Mouse (Mus musculus) adrenal gland, adult (tissue): Measurements from ENCODE around the gene Bola2.
"Not testable (repeated sequence)": the region's sequence is repeated elsewhere in the genome, so short reads cannot be mapped to it uniquely, and the experiment has no call there.

Source experiments
- DNase-seq, 2 experiments: peaks; one replicate each; pipeline ENCODE4 v3.0.0; 2022 to 2023; ENCODE audit warnings: low spot score in 1 of 2; ENCODE audit not compliant: inconsistent age in 2 of 2

Bola2 gene

DNA sequence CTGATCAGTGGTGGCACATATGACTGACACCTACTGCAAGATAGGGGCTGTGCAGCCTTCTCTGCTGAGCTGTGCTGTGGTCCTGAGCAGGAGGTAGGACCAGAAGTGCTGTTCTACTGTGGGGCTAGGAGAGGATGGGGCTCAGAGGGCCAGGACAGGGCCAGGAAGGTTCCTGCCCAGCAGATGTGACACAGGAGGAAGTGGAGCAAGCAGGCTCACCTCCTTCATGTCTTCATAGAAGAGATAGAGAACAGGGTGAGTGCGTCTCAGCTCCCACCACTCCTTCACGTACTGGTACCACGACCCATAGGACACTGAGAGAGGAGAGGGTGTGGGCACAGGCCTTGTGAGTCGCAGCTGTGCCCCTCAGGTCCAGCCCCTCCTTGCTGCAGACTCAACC lies 7.0 kb upstream of the Bola2 start:
- DNase-seq = not testable (repeated sequence)

DNA sequence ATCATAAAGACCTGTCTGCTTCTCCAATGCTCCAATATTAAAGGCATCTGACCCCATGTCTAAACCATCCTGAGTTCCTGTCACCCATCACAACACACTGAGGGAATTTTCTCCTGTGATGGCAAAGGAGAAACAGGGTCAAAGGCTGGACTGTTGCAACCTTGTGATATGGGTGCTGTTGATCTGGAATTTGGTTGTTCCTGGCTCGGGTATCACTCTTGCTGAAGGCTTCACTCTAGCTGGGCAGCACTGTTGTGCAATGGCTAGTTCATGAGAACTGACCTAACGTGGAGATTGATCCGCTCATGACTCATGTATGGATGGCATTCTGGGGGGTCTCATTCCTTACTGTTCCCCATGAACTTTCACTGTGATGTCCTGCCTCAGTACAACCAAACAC lies 6.2 kb upstream of the Bola2 start:
- DNase-seq = peak in 1 of 2 experiments; percentile 50

DNA sequence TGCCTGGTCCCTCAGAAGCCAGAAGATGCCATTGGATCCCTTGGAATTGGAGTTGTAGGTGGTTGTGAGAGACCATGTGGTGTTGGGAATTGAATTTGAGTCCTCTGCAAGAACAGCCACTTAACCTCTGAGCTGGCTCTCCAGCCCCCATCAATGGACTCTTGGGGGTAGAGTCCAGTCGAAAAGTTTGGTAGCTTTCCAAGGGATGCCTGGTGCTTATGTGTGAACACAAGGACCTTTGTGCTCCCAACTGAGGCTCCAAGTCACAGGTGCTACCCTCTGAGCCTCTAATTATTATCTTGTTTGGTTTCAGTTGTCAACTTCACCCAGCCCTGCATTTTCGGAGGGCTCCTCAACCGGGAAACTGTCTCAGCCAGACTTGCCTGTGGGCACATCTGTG lies 4.5 kb upstream of the Bola2 start:
- DNase-seq = no peak

DNA sequence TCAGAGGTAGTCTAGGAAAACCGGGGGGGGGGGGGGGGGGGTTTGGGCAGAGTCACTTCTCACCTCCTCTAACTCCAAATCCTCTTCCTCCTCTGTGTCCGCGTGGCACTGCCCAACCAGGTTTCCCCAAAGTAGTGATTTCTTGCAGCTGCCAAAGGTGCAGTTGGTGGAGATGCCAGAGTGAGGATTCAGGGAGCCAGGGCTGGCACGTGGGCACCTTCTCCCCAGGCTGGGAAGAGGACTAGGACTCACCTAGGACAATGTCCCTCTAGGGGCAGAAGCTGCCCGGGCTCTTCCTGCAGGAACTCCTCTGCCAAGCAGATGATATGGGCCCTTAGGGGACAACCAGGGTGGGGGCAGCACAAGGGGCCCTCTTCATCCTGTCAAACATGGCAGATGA lies 3.5 kb upstream of the Bola2 start:
- peak in 1 of 2 experiments; percentile 23 for DNase-seq

DNA sequence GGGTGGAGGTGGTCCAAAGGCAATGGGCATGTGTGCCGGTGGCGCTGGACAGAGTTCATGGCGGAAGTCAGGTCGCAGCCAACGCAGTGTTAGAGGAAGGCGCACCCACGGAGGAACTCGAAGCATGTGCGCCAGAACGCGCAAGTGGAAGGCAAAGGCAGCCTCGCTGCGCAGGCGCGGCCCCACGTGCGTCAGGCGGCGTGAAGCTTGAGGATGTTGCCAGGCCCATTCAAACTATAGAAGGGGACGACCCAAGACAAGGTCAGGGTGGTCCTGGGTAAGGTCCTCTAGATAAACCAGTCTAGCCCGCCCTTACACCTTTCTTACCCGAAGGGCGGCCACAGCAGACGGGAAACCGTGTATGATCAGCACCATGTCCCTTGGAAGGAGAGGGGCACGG lies 2.8 kb upstream of the Bola2 start:
- DNase-seq = peak in 1 of 2 experiments; percentile 46

DNA sequence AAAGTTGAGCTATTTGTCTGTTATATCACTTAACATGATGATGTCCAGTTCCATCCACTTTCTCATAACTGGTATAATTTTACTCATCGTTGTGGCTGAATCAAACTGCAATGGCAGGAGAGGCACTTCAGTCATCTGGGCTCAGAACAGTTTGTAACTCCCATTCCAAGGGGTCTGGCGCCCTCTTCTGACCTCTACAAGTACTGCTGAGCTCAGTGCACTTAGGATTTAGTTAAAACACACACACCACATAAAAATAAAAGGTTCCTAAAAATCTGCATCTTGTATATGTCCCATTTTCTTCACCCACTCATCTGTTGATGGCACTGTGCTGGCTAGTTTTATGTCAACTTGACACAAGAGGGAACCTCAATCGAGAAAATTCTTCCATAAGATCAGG lies 1.9 kb upstream of the Bola2 start:
- DNase-seq = peak; percentile 85 to 95

DNA sequence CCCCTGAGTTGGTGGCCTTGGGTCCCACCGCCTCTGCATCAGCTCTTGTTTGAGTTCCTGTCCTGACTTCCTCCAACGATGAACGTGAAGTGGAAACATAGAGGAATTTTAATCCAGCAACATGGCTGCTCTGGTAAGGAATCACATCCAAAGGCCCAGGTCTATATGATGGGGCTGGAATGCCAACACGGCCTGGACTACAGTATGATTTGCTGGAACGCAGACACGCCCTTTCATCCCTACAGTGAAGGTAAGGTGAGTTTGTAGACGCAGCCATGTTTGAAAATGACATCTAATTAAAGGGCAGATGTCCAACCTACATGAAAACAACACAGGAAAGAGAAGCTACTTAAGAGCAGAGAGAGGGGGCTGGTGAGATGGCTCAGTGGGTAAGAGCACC lies 1.4 kb upstream of the Bola2 start:
- DNase-seq = peak in 1 of 2 experiments; percentile 43

DNA sequence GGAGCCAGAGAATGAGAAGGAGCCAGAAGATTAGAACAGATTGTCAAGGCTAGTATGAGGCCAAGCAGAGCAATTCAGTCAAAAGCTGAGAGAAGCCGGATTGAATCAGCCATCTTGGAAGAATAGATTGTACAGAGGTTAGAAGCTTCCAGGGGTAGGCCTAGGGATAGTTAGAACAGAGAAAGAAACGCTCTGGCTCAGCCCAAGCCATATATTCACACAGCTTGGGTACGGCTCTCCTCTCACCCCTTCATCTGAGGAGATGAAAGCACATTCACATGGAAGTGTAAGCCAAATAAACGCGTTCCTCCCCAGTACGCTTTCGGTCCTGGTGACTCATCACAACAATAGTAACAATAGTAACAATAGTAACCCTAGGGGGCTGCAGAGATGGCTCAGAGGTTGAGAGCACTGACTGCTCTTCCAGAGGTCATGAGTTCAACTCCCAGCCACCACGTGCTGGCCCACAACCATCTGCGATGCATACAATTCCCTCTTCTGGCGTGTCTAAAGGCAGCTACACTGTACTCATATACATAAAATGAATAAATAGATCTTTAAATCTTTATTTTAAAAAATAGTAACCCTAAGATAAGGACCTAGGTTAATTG lies 655 bp upstream of the Bola2 start:
- peak in 1 of 2 experiments; percentile 60 for DNase-seq

DNA sequence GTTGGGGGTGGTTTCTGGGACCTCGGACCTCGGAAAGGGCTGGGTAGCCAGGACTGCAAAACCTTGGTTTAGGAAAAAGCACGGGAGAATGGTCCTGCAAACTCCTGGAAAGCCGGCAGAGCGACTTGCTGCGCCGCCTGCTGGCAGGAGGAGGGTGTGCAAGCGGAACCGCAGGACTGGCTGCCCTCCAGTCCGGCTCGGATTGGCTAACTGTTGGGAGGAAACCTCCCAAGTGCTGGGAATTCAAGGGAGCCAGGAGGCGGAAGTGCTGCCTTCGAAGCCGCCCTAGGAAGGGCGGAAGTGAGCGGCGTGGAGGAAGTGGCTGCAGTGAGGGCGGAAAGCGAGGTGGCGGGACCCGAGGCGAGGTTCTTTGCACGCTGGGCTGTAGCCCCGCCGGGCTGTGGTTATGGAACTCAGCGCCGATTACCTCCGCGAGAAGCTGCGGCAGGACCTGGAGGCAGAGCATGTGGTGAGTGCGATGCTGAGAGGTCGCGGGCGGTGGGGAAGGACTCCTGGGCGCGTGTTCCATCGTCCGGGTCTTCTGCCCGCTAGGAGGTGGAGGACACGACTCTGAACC lies 518 bp downstream of the Bola2 start, which contains the start of gene Slx1b:
TSS of gene Slx1b (minus strand) at position 154 of the 577 bp plus-strand sequence.
- peak; percentile 97 to 98 for DNase-seq

DNA sequence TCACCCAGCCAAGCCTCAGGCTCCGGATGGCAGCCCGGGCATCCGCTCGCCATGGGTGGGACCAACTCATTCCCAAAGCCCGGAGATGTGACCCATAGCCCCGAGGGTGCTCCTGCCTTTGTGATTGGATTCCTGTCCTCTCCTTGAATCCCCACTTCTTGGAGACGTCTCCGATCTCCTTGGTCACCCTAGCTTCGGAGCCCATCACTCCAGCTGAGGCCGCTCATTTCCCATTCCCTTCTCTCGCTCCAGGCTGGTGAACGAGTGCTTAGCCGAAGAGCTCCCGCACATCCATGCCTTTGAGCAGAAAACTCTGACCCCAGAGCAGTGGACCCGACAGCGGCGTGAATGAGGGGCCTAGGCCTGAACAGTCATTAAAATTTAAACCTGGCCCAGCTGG lies 1.1 kb downstream of the Bola2 start:
- DNase-seq = no peak

DNA sequence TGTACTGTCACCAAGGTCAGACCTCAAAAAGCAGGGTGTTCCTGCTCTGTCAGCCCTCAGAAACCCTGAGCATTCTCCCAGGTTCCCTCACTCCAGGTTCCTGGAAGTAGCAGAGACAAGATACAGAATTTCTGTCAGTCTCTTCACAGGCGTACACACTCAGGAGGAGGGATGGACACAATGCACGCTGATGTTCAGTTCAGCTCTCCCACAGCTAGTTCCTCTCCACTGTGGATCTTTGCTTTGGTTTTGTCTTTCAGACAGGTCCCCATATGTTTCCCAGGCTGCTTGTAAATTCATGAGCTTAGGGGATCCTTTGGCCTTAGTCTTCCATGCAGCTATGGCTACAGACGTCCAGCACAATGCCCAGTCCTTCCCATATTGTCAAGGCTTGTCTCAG lies 1.7 kb downstream of the Bola2 start:
- no peak for DNase-seq

DNA sequence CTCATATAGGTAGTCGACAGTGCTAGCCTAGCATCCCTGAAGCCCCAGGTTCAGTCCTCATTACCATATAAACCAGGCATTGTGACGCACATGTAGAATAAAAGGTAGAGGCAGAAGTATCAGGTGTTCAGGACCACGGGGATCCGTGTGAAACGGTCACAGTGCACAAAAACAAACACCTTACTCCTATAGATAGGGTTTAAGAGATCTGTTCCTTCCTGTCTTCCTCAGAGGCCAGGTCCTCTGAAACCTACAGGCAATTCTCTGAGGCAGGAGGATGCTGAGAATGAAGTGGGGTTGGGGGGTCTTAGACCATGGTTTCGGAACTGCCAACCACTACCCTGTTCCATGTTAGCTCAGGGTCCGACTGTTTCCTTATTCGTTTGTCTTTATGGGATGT lies 2.6 kb downstream of the Bola2 start:
- no peak for DNase-seq

DNA sequence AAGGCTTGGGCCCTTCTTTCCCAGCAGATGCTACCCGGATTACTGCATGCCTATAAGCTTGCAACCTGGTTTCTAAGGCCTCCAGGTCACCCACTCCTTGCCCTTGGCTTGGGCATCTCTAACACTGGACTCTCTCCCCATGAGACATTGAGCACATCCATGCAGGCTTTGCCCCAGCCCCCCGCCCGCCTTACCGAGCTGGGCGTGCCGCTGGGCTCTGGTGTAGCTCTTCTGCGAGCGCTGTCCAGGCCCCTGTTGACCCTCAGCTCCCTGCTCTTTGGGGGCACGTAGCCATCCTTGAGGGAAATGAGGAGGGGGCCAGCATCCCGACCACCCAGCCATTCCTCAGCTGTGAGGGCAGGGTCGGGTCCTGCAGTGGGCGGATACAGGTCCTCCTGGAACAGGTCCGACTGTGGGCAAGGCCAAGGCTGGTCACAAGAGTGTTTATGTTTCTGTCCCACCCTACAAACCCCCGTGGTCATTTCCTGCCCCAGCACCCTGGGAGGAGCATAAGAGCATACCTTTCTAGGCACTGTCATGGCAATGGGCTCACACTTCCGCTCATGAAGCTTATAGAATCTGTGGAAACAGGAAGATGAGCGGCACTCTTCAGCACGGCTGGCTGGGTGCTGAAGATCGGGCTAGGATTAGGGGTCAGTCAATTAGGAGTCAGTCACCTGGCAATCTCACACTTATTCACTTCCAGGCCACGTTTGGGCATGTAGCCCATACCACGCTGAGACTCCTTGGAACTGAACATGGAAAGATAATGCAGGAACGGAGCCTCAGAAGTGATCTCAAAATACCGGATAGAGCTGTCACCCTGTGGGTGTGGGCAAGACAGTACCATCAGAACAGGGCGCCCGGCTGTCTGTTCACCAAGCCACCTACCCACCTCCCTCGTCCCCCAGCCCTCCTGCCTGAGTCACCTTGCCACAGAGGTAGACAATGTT lies 5.1 kb downstream of the Bola2 start:
- peak in 1 of 2 experiments; percentile 34 for DNase-seq

DNA sequence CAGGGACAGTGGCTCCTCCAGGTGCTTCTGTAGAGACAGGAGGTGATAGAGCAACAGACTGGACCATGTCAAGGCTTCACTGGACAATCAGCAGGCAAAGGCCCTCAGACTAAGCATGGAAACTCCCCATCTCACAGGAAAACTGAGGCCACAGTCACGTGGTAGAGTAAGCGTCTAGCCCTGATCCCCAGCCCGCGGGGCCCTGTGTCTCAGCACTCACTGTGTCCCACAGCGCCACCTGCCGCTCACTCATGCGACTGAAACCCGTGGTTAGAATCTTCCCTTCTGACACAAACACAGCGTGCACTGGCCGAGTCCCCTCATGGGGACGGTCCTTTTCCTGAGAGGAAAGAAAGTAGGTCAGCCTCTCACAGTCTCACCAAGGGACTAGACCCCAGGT lies 5.9 kb downstream of the Bola2 start:
- peak; percentile 85 to 95 for DNase-seq

DNA sequence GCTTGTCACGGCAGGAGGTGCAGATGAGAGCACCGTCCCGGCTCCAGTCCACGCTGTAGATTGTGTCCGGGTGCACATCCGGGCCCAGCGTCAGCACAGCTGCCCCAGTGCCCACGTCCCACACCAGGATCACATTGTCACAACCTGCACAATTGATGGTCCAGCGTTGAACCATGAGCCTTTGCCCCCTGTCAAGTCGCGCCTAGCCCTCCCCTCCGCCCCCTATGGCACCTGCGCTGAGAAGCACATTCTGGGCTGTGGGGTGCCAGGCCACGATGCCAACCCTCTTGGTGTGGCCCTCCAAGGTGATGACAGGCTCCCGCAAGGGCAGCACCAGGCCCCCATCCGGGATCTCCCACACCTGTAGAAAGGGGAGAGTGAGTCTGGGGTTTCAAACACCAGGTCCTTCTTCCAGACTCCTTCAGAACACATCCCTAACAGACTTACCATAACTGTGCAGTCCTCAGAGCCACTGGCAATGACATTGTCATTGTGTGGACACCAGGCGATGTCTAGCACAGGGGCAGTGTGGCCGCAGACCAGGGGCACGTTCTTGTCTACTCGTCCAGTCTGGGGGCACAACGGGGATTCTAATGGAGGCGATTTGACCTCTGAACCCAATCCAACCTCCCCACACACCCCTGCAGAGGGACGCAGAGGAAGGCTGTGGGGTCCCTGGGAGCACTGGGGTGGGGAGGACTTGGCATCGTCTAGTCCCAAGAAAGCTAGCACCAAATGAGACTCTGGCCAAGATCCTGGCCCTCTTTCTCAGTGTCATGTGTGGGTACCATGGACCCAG lies 6.6 kb downstream of the Bola2 start:
- peak in 1 of 2 experiments; percentile 34 for DNase-seq

DNA sequence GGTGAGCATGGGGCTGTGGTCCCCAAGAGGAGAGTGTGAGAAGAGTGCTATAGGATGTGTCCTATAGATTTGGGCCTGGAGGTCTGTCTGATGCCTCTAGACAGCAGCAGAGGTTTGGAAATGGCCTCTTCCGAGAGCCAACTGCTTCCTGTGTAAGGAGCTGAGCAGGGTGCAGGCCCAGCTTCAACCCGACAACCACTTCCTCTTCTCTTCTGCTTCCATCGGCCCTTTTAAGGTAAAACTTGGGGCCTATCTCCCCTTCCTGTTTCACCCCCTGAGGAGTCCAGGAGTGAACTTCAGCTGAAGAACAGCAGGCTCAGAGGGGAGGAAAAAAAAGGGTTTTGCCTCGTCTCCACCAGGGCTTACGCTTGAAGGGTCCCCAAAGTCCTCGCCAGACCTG lies 7.2 kb downstream of the Bola2 start:
- DNase-seq = peak in 1 of 2 experiments; percentile 33

DNA sequence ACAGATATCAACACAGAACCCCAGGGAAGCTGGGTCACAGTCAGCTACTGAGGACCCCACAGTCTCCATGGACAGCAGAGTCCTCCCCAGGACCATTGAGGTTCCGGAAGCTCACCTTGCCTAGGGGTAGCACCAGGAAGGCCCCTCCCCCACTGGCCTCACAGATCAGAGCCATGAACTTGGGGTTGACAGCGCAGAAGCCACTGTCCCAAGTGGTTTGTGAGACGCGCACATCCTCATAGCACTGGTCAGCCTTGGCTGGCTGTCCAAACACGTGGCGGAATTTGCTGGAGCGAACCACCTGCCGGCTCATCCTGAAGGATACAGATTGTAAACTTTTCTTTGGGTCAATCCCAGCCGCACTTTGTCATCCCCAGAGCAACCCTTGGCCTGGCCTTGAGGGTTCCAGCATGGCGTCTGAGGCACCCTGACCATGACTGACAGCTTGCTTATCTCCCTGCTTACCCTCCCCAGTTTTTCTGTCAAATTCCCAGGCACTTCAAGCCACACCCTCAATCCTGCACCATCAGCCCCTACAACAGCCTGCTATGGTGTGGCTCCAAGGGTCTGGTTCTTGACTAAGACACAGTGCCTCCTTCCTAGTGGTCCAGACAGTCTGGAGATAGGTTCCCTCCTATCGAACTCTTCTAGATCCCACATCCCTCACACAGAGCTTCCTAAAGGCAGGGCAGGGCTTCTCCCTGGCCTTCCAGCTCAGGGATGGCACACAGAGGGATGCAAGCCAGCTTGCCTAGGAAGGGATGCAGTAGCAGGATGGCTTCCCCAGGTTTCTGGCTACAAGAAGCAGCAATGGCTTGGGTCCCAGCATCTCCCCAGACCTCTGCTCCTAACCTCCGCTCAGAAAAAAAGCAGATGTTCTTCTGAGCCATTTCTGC lies 7.9 kb downstream of the Bola2 start:
- DNase-seq = peak in 1 of 2 experiments; percentile 16

DNA sequence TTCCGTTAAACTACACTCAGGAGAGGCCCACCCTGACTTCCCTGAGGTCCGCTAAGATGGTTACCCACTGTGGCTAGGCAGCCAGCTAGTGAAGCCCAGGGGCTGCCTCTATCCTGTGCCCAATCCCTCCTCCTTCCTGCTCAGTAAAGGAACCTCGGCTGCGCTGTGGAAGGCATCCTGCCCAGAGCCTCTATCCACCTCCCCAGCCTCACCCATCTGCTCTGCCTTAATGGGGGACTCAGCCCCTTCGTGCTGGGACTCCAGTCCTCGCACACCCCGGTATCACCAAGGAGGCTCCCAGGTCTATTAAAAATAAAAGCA lies 8.5 kb downstream of the Bola2 start:
- DNase-seq = no peak

DNA sequence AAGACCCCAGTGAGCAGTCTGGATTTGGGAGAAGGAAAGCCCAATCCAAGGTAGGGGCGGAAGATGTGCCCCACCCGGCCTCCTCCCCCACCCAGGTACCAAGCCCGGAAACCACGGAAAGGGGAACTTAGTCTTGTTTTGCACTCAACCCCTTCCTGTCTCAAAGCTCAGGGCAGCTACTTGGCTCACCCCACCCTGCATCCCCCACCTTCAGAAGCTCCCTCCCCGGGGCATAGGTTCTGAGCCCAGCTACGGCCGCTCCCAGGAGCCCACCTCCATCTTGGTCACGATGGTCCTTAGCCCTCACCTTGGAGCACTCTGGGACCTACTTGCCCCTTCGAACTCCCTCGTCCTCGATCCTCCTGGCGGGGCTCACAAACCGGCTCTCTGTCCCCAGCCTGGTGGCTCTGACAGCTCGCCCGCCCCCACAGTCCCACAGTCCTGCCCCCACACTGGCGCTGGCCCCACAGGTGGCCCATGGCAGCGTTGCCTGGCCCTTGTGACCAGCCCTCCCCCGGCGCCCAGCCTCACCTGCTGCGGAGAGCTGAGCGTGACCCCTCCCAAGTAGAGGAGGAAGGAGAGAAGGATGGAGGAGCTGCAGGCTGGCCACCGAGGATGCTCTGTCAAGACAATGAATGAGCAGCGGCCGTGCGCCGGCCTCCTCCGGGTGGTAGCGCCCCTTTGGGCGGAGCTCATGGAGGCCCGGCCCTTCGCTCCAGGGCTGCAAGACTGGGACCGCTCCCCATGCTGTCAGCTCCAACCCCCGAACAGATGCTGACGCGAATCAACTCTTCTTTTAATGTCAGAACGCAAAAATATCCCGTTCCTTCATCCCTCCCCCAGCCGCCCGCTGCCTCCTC lies 9.2 kb downstream of the Bola2 start:
- DNase-seq = peak; percentile 70 to 85
